Mouse (Mus musculus) neutrophil, adult 5-6 weeks (primary cell): Measurements from ENCODE around the gene Ptpru. TPM values are rescaled to one million over a fixed set of nuclear protein-coding genes. Genes with fewer than 3 reads are reported as not detected.

Experiments
- ATAC-seq: fragments of 151-379, 151-347 bp; 2 replicates; pipeline ENCODE4 v1.8.0; 2017; ENCODE audit warnings: mild to moderate bottlenecking, moderate TSS enrichment; ENCODE audit not compliant: insufficient number of reproducible peaks, poor library complexity, low FRiP score, severe bottlenecking; ENCODE audit errors: extremely low read depth
- total RNA-seq: library from RNA; stranded (forward); fragments of 200-1000 nt; gene quantifications from 2 replicates; pipeline ENCODE4 v1.2.3, GENCODE M21; 2017

The Ptpru gene
- total RNA-seq, 1 experiment from 2014 or later = not detected

- no peak for ATAC-seq
Measured at GRCm38 (mm10) chr4:131836891-131837491, 1.1 kb downstream of the Ptpru start.

GRCm38 (mm10) chr4:131836351-131836881 lies 1.7 kb downstream of the Ptpru start:
- no peak for ATAC-seq

- no peak for ATAC-seq
Measured at GRCm38 (mm10) chr4:131833971-131834609, 4.0 kb downstream of the Ptpru start.

- no peak for ATAC-seq
Measured at GRCm38 (mm10) chr4:131832759-131833407, 5.2 kb downstream of the Ptpru start.

GRCm38 (mm10) chr4:131831546-131832045 lies 6.5 kb downstream of the Ptpru start:
- ATAC-seq = no peak

- ATAC-seq = no peak
Measured at GRCm38 (mm10) chr4:131829123-131829522, 9.0 kb downstream of the Ptpru start.

- no peak for ATAC-seq
Measured at GRCm38 (mm10) chr4:131826905-131827304, 11.2 kb downstream of the Ptpru start.

- peak; percentile 36; the same call in 1 of the 2 replicates for ATAC-seq
Measured at GRCm38 (mm10) chr4:131825830-131826229, 12.3 kb downstream of the Ptpru start.

- ATAC-seq = no peak
Measured at GRCm38 (mm10) chr4:131824939-131825338, 13.1 kb downstream of the Ptpru start.

GRCm38 (mm10) chr4:131822583-131822982 lies 15.5 kb downstream of the Ptpru start:
- ATAC-seq = no peak

- ATAC-seq = no peak
Measured at GRCm38 (mm10) chr4:131821161-131821731, 16.8 kb downstream of the Ptpru start.

GRCm38 (mm10) chr4:131818926-131819325 lies 19.2 kb downstream of the Ptpru start:
- no peak for ATAC-seq

GRCm38 (mm10) chr4:131815774-131816173 lies 22.3 kb downstream of the Ptpru start:
- ATAC-seq = no peak

- no peak for ATAC-seq
Measured at GRCm38 (mm10) chr4:131814869-131815268, 23.2 kb downstream of the Ptpru start.

- ATAC-seq = no peak
Measured at GRCm38 (mm10) chr4:131813798-131814197, 24.3 kb downstream of the Ptpru start.

GRCm38 (mm10) chr4:131812458-131812857 lies 25.6 kb downstream of the Ptpru start:
- ATAC-seq = no peak

GRCm38 (mm10) chr4:131805255-131805654 lies 32.8 kb downstream of the Ptpru start:
- ATAC-seq = no peak

GRCm38 (mm10) chr4:131804732-131805131 lies 33.4 kb downstream of the Ptpru start:
- 0 out of 2 replicates have a peak, but pooled peaks have one; percentile 8 for ATAC-seq

GRCm38 (mm10) chr4:131803846-131804245 lies 34.2 kb downstream of the Ptpru start:
- ATAC-seq = no peak
